Mouse (Mus musculus): ENCODE measurements around the gene Ap5m1.
A peak's percentile ranks its signal among the peaks of the same experiment; 100 is the strongest.
"Not testable (repeated sequence)": the region's sequence is repeated elsewhere in the genome, so short reads cannot be mapped to it uniquely, and the experiment has no call there.

Ap5m1 gene

DNA sequence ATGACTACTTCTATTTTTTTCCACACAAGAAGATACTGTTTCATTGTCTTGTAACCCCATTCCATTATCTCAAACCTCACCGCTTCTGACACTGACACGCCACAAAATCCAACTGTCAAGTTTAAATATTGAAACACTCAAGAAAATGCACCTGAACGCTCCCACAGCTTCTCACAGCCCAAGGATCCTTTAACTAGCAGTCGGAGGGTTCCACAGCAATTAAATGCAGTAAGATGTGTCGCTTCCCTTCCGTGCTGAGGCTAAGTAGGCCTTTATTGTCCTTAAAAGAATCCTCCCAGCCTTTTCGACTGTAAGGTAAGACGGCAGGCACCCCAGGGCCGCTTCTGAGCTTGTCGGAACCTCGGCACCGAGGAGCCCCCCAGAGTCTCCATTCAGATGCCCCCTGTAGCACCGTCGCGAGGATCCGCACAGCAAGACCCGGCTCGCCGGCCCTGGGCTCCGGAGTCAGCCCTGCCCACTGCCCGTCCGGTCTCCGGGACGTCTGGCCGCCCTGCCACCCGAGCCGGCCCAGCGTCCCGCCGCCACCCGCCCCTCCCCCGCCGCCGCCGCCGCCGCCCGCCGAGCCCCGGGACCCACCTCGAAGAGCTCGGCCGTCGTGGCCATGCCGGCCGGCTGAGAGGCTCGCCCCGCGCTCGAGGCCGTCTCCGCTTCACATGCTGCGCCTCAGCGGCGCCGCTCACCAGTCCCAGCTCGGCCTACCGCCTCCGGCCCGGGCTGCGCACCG, at the start of gene Ap5m1:
TSS of gene Ap5m1 (plus strand) at position 569 of the 745 bp plus-strand sequence.
- peak; percentile 25 to 28 for DNase-seq (ENCODE audit: low spot score in 2 of 2)

DNA sequence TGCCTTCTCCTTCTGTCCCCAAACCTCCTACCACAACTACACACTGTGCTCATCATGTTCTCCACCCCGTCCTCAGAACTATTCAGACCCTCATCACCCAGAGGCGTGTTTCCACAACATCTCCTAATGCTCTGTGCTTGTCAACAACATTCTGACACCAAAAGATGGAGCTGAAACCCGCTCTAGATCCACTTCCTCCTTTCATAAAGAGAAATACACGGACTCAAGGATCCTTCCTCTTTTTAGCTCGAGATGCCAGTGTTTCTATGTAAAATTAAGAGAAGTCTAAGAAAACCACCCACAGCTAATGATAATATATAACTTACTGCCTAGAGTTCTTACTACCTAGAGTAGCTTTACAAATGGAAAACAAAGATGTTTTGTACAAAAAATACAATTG, 46.1 kb upstream of the Ap5m1 start:
- DNase-seq (ENCODE audit: low spot score in 2 of 2): no peak

DNA sequence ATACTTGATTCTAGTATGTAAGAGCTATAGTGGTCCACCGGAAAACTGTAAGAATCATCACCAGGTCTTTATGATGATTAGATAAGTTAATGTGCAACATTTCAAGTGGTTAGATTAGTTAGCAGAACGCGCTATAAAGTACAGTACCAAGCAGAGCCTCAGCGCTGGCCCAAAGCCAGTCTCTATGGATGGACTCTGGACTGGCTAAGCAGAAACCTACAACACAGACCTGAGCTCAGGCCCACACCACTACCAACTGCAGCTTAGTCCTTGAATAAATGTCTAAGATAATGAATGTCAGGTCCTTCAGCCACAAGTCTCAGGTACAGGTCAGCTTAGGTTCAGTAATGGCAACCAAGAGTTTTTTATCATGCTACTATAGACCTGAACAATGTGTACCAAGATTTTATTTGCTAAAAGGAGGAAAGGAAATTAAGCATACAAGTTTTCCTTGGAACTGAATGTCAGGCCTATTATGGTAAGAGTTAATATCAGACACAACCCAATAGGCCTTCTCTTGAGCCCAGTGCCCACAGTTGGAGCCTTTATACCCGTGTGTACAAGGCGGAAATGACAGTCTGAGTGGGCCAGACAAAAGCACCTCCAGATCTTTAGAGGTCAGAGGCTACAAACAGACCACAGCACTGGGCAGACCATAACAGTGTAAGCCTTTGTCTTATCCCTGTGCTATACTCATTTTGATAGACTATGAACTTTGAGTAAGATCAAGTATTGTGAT, 38.7 kb upstream of the Ap5m1 start:
- DNase-seq (ENCODE audit: low spot score in 2 of 2): no peak

DNA sequence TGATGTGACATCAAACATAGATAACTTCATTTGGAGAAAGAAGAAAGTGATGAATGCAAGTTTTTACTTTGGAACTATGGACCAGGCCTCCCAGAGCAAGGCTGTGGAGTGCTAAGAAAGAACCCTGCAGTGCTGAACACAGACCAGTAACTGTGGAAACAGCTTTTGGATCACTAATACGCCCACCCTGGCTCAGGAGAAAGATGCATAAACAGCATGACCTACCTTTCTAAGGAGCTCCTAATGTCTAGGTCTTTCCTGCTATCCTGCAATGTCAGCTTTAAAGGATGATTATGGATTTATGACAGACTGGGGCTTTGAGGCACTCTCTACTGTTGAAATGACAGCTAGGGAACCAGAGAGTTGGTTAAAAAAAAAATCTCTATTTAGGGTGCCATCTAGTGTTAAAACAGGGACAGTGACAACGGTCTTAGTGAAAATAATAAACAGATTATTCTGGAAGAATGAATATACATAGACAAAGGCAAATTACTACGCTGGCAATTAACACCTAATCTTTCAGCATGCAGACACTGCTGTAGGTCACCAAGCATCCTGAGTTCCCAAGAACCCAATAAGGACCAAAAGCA, 38.0 kb upstream of the Ap5m1 start:
- no peak for DNase-seq (ENCODE audit: low spot score in 2 of 2)

DNA sequence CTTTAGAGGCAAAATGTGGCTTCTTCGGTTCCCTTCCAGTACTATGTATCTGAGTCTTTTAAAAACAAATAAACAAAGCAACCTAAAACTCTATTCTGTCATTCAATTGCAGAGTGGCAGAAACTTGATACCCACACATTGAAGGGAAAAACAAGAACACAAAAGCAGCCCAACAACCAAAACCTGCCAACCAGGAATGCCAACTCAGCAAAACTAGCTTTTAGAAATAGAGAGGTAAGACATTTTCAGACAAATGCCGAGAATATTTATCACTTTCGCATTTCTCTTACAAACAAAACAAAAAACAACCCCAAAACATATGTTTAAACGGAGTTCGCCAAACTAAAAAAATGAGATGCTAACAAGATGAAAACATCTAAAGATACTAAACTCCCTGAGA, 36.9 kb upstream of the Ap5m1 start:
- DNase-seq (ENCODE audit: low spot score in 2 of 2): no peak

DNA sequence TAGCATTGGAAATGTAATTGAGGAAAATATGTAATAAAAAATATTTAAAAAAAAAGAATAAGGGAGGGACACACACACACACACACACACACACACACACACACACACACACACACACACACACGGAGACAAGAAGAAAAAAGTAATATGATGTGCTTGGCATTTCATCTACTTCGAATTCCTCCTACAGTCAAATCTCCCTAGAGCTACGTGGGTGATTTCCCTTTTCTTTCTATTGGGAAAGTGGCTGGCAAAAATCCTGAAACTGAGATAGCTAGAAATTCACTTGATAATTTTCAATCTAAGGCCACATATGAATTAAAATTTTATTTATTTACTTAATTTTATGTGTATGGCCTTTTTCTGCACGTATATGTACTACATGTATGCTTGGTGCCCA, 20.3 kb upstream of the Ap5m1 start:
- no peak for DNase-seq (ENCODE audit: low spot score in 2 of 2)

DNA sequence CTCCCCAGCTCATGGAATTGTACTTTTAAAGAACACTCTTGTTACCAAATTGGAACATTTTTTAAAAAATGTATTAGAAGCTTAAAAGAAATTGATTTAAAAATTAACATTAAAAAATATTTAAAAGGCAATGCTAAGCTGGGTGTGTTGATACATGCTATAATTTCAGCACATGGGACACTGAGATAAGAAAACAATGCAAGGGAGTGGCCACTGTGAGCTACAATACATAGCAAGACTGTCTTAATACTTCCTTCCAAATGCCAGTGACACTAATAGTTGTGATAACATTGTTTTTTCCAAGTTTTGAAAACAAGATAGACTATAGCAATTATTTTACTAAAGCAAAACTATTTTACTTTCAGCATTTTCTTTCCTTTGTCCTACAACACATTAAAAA, 16.4 kb upstream of the Ap5m1 start:
- DNase-seq (ENCODE audit: low spot score in 2 of 2): no peak

DNA sequence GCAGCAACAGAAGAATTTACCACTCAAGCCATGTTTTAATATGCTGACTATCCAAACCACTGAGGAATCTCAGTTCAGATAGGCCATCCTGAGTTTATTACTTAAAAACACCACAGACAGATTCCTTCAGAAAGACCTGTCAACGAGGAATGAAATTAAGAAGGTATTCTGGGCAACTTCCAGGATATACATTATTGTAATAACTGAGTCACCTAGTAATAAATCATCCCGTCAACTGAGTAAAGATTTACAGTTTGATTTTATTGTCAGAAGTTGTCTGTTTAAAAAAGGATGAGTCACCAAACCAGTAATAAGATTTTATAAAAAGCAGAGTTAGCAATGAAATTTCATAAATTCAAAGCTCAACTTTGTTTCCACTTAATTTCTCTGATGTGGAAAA, 2.1 kb upstream of the Ap5m1 start:
- DNase-seq (ENCODE audit: low spot score in 2 of 2): no peak

DNA sequence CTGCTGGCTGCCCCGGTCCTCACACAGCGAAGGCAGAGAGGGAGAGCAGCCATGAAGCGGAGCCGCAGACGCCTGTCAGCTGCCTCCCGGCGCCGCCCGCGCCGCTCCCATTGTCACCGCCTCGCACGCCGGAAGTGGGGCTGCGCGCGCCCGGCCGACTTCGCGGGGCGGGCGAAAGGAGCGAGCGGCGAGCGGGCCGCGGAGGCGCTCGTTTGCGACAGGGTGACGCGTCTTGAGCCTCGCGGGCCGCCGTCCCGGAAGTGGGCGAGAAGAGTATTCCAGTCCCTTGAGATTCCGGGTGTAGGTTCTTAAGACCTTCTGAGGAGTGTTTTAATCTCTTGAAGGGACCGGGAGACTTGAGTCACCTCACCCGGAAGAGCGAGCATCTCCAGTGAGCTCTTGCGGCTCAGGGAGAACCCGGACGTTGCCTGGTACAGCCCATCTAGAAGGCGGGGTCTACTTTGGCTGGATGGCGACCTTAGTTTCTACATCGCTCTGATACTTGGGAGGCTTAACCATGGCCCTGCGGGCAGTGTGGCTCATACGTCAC, 452 bp downstream of the Ap5m1 start, which contains the start of gene Exoc5:
TSS of gene Exoc5 (minus strand) at position 380 of the 550 bp plus-strand sequence.
- peak; percentile 90 to 94 for DNase-seq (ENCODE audit: low spot score in 2 of 2)

DNA sequence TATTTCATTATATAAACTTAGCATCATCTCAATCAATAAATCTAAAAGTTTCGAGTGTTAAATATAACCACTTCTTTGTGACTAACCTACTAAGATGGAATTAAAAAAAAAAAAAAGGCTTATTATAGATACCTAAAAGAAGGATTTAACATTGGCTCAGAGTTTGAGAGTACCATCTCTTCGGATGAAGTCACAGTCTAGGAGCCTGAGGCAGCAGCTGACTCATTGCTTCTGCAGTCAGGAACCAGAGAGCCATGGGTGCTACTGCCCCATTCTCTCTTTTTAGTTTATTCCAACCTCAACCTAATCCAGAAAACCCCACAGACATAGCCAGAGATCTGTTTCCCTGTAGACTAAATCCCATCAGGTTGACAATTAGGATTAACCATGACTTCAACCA, 6.9 kb downstream of the Ap5m1 start:
- DNase-seq (ENCODE audit: low spot score in 2 of 2): no peak

DNA sequence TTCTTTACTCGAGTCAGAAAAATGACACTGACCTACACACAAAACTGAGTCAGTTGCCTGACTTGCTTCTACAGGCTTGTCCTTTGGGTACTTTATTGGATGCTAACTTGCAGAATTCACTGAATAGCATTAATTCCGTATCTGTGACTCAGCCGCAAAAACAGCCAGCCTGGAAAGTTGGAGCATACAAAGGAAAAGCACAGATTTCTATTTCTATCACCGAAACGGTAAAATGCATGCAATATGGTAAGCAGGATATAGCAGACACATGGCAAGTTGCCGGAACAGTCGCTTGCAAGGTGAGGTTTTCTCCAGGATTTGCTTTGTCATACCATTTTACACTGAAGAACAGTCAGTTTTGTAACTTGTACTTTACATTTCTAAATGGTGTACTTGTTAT, 8.0 kb downstream of the Ap5m1 start:
- DNase-seq (ENCODE audit: low spot score in 2 of 2): no peak

DNA sequence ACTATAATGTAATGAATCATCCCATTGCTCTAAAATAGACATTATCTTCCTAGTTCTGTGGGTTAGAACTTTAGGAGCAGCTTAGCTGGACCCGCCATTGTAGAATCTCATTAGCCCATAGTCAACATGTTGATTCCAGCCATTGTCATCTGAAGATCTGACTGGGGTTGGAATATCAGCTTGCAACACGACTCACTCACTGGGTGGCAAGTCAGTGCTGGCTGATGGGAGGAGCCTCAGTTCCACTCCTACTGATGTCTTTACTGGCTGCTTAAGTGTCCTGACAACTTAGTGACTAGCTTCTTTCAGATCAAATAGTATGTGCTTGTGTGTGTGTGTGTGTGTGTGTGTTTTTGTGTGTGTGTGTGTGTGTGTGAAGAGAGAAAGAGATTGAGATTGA, 8.5 kb downstream of the Ap5m1 start:
- no peak for DNase-seq (ENCODE audit: low spot score in 2 of 2)

DNA sequence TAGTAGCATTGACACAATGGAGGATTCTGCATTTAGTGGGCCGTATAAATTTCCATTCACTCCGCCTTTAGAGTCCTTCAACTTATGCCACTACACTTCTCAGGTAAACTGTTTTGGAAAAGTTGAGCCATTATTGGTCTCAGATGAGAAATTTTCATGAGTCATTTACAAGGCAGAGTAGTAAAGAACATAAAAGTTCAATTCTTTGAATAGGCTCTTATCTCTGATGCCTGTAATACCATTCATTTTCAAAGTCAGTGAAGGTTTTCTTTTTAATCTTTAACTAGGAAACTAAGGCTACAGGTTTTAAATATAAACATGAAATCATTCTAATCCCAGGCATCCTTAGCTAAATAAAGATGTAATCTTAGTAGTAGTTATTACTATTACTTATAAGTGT, 12.9 kb downstream of the Ap5m1 start:
- no peak for DNase-seq (ENCODE audit: low spot score in 2 of 2)

DNA sequence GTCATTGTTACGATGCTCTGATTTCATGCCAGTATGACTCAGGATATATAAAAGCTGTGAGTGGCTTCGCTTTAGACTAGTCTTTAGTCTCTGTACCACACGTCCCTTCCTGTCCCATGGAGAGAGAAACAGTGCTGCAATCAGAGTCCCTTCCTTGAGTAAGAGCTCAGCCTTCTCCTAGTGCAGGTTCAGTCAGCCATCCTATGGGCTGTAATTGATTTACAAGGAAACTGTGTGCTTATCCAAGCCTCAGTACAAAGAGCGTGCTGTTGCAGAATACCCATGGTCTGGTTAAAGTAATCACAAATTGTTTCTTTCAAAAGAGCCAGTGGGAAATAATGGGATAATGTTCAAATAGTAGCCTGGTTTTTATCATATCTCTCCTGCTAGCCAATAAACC, 20.6 kb downstream of the Ap5m1 start:
- no peak for DNase-seq (ENCODE audit: low spot score in 2 of 2)

DNA sequence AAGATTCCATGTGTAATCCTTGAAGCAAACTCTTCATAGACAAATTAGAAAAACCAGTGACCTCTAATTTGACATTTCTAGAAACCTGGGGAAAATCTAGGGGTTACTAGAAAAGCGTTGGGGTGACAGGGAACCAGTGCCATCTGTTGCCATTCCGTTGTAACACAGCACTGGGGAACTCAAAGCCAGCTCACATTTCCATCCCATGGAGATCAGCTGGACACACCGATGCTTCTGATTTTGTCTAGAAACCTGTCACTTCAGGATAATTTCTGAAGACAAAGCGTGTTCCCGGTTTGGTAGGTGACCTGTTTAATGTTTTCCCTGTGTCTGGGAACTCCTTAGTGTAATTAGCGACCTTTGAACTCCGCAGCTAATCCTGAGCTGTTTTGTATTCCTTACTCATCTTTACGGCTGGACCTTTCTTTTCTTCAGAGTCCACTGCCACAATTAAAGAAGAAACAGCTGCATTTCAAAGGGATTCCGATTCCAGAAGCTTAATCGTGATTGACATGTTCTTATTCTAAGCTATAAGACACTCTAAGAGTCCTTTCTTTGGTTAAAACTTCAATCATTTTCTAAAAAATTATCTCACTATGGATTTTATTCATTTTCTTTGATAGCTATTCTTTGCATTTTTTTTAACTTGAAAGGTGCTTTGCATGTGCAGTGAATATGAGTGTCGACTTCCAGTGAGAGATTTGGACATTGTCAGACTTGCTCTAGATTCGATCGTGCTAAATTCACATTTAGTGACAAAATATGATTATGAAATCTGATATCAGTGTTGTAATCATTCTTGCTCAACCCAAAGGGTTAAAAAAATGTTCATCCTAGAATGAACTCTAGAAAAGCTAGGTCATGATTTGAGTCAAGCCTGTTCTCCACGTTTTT, 22.5 kb downstream of the Ap5m1 start:
- DNase-seq (ENCODE audit: low spot score in 2 of 2): no peak

DNA sequence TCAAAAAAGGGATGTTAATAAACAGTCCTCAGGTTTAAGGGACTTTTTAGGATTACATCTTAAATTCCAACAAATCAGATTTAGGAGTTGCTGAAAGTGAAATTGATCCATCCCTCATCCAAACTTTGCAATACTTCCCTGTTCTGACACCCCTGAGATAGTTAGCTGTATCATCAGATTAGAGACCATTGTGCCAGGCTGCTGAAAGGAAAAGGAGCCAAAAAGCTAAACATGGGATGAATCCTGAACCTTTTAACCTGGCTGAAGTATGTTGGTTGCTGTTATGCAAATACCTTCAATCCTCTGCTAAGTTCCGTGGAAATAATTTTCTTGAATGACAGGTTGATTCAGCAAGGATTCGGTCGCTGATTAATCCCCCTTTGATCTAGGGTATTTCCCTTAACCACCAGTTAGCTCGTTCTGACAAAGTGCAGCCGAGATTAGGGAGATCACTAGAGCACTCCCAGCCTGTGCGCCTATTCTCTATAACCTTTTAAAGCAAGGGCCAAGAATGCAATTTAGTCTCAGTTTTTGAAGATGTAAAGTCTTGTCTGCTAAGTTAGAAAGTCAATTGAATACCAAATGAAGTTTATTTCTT, 23.7 kb downstream of the Ap5m1 start:
- no peak for DNase-seq (ENCODE audit: low spot score in 2 of 2)

DNA sequence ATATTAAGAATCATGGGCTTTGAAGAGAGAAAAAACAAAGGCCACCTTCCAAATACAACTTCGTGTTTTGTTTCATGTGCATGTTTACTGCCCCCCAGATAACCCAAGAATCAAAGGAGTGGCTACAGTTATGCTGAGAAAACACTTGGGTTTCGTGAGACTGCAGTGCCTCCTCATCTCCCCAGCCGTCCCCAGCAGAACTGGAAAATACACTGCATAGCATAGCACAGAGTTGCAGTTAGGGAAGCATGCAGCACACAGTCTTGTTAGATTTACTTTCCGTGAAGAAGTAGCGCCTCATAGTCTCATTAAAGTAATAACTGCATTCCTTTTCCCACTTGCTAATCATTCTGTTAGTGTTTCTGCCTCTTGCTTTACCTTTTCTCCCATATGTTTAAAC, 24.2 kb downstream of the Ap5m1 start:
- no peak for DNase-seq (ENCODE audit: low spot score in 2 of 2)

DNA sequence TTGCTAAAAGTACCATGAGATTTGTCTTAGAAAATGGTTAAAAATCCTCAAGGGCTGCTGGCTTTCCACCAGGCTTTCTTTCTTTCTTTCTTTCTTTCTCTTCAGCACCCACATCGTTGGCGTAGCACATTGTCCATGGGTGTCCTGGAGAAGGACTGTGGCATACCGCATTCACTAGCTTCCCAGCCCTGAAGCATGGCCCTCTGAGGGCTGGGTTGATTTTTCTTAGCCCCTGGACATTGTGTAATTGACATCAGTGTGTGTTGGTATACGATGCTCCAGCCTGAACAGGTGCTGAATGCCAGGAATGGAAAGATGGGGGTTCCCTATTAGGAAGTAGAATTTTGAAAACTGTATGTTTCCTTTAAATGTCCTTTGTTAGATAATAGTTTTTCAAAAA, 25.4 kb downstream of the Ap5m1 start:
- no peak for DNase-seq (ENCODE audit: low spot score in 2 of 2)

DNA sequence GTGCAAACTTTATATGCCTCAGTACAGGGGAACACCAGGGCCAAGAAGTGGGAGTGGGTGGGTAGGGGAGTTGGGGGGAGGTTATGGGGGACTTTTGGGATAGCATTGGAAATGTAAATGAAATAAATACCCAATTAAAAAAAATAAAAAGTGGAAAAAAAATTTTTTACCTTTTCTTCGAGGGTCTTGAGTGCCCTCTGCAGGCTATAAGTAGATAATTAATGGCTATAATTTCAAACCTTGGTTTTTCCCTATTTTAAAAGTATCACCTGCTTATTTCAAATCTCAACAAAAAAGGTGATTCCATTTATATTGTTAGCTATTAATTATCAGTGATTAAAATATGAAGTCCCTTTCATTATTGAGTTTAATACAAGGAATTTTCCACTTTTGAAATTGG, 25.9 kb downstream of the Ap5m1 start:
- not testable (repeated sequence) for DNase-seq (ENCODE audit: low spot score in 2 of 2)

DNA sequence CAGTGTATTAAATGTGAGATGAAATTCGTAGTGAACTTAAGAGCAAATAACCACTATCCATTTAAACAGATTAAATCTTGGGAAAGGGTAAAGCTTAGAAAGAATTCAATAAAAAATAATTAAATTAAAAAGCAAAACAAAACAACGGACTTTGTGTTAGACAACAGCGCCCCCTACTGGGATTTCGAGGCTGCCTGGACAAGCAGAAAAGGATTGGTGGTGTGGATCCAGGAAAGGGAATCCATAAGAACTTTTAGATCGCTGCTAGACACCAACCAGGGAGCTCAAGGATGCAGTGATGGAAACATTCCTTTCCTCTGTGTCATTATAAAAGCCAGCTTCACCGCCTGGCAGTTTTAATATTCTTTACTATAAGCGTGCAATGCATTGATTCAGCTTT, 52.5 kb downstream of the Ap5m1 start:
- DNase-seq (ENCODE audit: low spot score in 2 of 2): peak; percentile 12 to 57

DNA sequence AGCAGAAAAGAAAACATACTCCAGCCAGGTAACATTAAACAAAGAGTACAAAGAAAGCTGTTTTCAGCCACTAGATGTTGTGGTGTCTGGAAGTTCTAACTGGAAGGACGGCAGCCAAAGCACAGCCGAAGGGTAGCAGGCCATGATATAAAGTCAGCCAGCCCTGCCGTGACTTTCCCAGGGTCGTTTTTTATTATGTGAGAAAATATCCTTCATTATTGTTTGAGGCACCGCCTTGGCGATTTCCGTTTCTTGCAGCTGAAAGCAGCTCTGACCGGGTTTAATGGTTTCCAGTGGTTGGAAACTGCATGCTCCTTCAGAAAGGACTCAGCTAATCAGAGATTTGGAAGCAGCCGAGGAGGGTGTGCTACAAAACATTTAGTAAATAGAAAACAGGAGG, 55.8 kb downstream of the Ap5m1 start:
- DNase-seq (ENCODE audit: low spot score in 2 of 2): no peak
